Mouse (Mus musculus) urinary bladder, postnatal 25 days (tissue): ENCODE measurements around the gene Mlip.

Experiments used
- DNase-seq: peaks from one replicate; pipeline ENCODE4 v3.0.0; 2022; ENCODE audit warnings: low spot score

Gene Mlip

GRCm38 (mm10) chr9:77347704-77348103 is 5.1 kb downstream of the Mlip start:
- DNase-seq: no peak

- DNase-seq: no peak
Observed at GRCm38 (mm10) chr9:77344318-77344717, 8.5 kb downstream of the Mlip start.

DNA sequence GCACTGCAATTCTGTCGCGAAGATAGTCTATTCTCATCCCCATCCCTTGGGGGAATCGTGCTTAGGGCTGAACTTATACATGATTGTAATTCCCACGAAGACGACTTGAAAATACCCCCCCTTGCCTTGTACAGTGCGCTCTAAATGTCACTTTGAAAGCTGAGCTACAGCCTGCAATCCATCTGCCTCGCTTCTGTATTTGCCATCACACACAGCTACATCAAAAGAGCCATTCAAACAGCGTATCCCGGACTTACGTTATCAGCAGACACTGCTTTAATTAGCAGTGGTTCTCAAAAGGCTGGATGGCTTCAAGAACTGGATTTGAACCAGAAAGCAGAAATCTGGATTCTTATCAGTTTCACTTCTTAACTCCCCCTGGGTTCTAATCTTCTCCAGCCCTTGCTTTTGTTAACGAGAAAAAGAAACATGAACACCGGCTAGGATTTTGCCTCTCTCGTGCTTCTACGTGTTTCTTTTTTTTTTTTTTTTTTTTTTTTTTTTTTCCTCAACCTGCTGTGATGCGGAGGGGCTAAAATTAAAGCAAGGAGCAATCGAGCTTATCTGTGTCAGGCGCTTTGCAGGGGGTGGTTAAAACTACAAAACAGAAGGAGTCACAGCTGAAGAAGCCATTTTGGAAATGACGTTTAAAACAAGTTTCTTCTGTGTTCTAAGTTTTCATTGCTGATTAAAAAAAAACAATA is 12.5 kb downstream of the Mlip start:
- DNase-seq: no peak

DNA sequence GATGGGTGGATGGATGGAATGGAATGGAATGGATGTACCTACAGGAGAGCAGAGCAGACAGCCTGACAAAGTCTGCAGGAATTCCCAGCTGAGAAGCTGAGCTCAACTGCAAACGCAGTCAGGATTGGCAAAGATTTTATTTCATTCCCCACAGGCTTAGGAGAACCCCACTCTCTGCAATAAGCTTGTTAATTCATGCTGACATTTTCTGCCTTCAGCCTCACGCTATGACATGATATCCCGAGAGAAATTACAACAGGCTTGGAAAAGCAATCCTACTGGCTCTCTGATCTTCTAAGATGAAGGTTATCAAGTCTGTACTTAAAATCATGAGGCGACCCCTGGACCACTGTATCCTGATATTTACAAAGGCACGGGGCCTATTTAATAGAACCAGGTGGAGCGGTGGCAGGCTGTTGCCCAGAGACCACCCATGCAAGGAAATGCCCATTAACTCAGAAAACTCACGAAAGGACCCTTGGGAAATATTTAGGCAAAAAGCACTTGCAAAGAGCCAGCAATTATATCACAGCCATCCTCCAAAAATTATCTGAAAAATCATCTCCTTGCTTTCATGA is 13.1 kb downstream of the Mlip start:
- DNase-seq: no peak

DNA sequence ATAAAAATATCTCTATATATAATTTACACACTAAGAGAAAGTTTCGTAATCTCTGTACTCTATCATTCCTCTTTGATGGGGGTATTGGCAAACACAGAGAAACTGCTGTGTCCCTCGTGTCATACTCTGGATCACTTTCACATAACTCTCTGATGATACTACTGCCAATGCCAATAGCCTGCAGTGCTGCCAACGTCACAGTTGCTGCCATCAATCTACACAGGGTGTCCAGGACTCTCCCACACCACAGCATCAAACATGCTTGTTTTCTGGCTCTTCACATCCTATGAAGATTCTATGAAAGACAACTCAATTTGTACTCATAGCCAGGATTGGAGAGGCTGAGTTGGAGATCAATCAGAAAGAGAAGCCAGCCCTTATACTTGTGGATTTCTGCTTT is 17.4 kb downstream of the Mlip start:
- DNase-seq: no peak

DNA sequence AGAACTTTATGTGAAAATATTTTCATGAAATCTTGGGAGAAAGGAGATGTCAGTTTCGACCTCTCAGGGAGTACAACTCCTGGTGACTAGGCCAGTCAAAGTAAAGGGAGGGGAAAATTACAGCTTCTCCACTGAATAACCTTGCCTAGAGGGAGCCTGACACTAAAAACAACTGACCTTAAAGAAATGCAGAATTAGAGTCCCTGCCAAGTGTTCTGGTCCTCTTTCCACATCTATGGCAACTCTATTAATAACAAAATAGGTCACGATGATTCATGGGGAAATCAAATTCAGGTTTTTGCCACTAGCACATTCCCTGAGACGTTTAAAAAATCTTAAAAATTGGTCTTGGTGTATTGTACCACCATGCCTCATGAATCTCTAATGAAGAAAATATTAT is 34.4 kb downstream of the Mlip start:
- no peak for DNase-seq

GRCm38 (mm10) chr9:77310548-77310947 is 42.2 kb downstream of the Mlip start:
- no peak for DNase-seq

- no peak for DNase-seq
Observed at GRCm38 (mm10) chr9:77305417-77305816, 47.4 kb downstream of the Mlip start.

DNA sequence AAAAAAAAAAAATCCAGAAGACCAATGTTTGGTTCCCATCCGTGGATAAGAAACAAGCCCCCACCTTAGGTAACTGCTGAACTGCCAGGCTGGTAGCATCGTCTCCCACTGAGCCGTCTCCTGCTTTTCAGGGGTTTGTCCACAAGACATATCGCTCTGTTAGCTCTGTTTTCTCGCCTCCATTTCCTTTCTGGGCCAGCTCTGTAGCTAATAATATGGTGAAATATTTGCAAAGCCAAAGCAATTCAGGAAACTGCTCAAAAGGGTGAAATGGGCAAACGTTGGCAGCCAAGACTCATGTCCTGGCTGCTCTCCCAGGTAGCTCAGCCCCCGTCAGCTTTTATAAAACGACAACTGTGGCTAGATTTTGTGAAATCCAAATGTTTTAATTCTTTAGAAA is 50.4 kb downstream of the Mlip start:
- no peak for DNase-seq

DNA sequence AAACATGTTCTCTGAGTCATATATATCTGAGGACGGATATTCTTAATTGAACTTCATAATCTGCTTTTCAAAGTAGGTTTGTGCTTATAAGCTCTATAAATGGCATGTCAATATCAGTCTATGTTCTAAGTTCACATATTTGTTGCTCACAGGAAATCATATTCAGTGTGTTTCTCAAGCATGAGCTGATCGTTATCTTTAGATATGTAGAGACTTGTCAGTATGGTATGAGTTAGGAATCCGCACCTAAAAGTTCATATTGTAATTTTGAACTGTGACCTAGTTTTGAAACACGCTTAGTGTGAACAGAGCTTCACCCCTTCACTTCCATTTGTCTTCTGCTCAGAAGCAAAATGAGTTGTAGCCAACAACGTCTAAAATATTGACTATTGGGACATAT is 64.8 kb downstream of the Mlip start:
- DNase-seq: no peak

DNA sequence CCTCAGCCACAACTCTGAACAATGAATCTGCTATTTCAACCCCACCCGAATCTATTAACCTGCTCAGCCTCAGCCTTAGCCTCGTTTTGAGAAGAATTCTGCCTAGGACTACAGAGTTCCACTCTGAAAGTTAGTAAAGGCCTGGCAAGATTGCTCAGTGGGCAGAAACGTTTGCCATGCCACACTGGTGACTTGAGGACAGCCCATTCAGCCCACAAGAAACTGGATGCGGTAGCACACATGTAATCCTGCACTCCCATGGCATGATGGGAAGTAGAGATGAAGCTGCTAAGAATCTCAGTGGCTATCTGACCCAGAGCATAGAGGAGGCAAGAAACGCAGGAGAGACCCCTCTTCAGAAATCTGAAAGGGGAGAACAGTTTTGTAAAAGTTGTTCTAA is 73.4 kb downstream of the Mlip start:
- DNase-seq: no peak

DNA sequence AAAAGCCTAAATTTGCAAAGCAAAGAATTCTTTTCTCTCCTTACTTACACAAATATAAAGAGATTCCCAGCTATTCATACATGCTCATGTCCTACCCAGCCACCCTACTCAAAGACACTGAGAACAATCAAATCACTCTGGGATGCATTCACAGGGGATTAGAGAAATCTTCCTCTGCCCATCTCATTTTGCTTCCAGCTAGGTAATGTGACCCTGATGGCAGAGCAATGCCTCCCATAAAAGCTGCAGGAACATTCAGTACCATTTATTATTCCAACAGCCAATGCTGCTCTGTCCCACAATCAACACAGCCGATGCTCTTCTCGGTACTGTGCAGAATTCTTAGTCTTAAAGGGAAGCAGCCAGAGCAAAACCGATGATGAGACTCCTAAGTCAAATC is 74.7 kb downstream of the Mlip start:
- DNase-seq: no peak

- no peak for DNase-seq
Observed at GRCm38 (mm10) chr9:77277270-77277669, 75.5 kb downstream of the Mlip start.

DNA sequence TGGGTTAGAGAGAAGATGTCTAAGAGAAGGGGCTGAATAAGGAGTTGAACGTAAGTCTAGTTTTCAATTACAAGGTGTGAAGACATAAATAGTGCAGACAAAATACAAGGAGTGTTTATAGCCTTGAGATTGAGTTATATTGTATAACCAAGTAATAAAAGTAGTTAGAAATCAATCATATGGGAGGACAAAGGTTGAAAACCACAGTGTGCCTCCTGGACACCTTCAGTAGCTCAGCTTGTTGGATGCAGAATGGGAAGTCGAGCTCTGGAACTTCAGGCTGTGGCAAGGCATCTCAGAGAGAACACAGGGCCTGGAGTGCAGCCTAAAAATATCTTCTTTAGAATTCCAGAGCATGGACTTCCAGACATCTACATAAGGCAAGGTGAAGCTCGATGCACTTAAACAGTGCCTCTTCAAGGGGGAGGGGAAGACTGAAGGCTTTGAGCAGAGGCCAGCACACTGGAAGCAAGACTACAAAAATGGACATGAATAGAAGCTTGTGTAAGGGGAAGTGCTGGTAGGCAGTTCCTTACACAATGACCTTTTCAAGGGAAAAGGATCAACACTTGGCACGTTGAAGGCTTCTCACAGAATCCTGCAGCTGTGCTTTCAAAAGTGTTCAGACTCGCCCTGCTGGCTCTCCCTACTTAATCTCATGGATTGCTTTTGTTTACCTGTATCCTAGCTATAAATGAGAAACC is 76.2 kb downstream of the Mlip start:
- DNase-seq: no peak

GRCm38 (mm10) chr9:77272727-77273126 is 80.0 kb downstream of the Mlip start:
- no peak for DNase-seq

DNA sequence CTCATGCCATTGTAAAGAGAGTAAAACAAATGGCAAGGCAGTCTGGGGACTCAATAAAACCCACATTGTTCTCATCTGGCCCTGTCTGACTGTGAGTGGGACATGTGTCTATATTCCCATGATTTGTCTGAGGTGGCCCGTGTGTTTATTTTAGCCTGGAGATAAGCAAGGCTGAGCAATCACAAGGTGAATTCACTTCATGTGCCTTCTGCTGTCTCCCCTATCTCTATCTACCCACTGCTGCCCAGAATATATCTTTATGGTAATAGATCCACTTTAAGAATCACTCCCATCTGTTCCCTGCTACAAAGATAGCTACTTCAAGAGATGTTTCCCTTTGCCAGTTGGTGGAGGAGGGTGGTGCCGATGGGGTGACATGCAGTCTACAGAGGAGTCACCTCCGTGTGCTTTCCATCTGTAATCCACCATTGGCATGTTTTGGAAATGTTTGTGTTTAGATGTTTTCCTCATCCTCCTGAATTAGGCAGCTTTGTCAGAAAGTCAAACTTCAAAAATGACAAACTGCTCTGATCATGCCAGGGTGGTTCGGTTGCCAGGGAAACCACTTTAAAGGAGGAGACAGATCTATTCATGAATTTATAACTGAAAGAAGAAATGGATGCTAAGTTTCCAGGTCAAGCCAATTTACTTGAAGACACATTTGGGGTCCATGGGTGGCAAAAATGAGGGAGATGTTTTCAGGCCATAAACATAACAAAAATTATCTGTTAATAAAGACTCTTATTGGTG is 87.3 kb downstream of the Mlip start:
- no peak for DNase-seq

DNA sequence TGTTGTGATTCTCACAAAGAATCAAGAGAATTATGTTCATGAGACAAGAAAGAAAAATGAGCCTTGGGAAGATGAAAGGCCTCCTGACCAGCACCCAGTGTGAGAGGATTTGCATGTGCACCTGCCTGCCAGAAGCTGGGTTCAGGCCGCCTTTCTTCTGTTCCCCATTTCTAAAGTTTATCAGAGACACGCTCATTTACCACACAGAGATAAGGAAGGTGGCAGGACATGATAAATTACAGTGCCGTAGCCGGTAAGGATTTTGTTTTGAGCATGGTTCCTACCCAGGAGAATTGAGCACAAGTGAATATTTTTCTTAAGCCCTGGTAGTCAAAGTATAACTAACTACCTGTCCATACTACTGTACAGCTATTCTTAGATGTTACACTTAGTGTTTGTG is 93.7 kb downstream of the Mlip start:
- no peak for DNase-seq

DNA sequence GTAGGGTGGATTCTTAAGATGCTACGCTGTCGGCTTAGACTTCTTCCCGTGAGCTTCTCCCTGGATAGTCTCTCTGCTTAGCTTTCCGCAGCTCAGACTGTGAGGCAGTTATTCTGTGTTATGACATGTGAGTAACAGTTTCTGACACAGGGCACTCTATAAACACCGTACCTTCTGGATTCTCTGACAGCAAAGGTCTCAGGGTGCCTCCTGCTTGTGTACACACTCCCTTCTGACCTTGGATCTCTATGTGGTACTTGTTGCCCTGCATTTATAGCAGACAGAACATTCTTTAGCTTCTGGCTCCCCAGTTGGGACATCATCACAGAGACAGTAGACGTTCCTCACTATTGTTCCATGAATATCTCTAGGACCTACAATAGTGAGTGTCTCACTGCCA is 94.5 kb downstream of the Mlip start:
- DNase-seq: no peak

DNA sequence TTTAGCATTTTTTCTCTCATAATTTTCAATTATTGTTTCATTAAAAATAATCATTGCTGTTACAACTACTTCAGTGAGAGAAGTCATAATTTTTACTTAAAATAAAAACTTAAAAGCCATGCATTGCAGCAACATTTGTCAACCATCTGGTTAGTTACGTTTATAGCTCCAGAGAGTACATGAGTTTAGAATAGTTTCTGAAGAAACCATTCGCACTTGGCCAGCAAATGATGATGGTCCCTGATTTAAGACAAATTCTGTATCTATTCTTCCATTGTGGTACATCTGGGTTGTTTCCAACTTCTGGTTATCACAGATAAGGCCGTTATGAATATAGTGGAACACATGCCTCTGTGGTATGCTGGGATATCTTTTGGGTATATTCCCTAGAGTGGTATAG is 98.3 kb downstream of the Mlip start:
- DNase-seq: no peak

- DNase-seq: no peak
Observed at GRCm38 (mm10) chr9:77252761-77253160, 100.0 kb downstream of the Mlip start.

DNA sequence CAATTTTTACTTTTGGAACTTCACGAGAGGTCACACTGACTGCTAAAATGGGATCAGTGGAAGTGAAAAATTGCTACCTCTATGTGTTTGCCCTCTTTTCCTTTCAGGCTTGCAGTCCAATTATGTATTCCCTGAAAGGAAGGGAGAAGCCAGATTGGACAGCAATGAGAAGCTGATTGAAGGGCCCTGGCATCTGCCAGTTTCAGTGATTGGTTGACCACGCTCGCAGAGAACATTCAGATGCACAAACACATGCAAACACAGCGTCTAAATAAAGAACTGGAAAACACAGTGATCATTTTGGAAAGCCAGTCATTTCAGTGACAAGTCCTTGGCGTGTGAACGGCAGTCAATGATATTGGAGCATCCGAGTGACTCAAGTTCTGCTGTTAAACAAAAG is 100.6 kb downstream of the Mlip start:
- no peak for DNase-seq

- DNase-seq: no peak
Observed at GRCm38 (mm10) chr9:77251511-77252112, 101.2 kb downstream of the Mlip start.

- no peak for DNase-seq
Observed at GRCm38 (mm10) chr9:77198250-77198649, 154.5 kb downstream of the Mlip start.
